Mouse (Mus musculus): Measurements from ENCODE around the gene Gm3776.
"Not testable (repeated sequence)": the region's sequence is repeated elsewhere in the genome, so short reads cannot be mapped to it uniquely, and the experiment has no call there.

DNA sequence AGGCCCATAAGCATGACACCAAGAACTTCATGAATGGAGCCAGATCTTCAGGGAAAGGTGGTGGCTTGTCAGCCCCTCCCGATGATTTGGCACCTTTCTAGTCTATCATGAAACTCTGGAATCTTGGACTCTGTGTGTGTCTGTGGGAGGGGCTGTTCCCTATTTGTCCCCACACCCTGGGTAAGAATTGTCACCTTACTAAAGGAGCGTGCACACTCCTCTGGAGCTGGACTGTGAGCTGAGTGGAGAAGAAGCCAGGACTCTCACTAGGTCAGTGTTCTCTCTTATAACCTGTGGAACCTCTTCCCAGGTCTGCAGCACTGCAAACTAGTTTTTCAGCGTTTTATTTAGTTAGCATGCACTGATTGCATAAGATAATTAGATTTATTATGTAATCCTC lies 26.5 kb upstream of the Gm3776 start, which contains the start of gene Gsta1:
- TF ChIP-seq CTCF, EP300 (IDR thresholded peaks at IDR 0.05; ENCODE audit: low read depth): not testable (repeated sequence)

Data from liver, postnatal 0 days (tissue).